Mouse (Mus musculus) MEL (cell line): Measurements from ENCODE around the gene Flrt2.

Source experiments
- CTCF ChIP-seq, 3 experiments: IDR thresholded peaks in 2 of 3; conservative IDR thresholded peaks in 1 of 3; 2 replicates each; pipeline ENCODE4 v1.5.1; 2011 to 2012; ENCODE audit warnings: low read length in 3 of 3, low read depth in 2 of 3, mild to moderate bottlenecking in 2 of 3, improper control_type of control experiment in 1 of 3, inconsistent platforms in 1 of 3, mixed read lengths in 1 of 3, moderate library complexity in 1 of 3; ENCODE audit not compliant: control insufficient read depth in 1 of 3, insufficient read depth in 1 of 3, poor library complexity in 1 of 3, severe bottlenecking in 1 of 3
- E2F4 ChIP-seq: IDR thresholded peaks from 2 replicates; pipeline ENCODE4 v1.6.1; 2011; ENCODE audit warnings: low read depth, low read length, improper control_type of control experiment, borderline replicate concordance
- POLR2A ChIP-seq, 2 experiments: IDR thresholded peaks; 2 replicates each; pipeline ENCODE4 v1.6.1; 2011 to 2012; ENCODE audit warnings: low read length in 2 of 2, mild to moderate bottlenecking in 2 of 2, control low read depth in 1 of 2, improper control_type of control experiment in 1 of 2, low read depth in 1 of 2, moderate library complexity in 1 of 2; ENCODE audit not compliant: control insufficient read depth in 1 of 2, insufficient read depth in 1 of 2, poor library complexity in 1 of 2
- TAL1 ChIP-seq: IDR thresholded peaks from 2 replicates; pipeline ENCODE4 v1.6.1; 2012; ENCODE audit warnings: mild to moderate bottlenecking, inconsistent platforms, low read length, moderate library complexity, mixed read lengths
- TBP ChIP-seq: IDR thresholded peaks from 2 replicates; pipeline ENCODE4 v1.8.0; 2011; ENCODE audit warnings: low read depth, low read length, improper control_type of control experiment
- ZC3H11A ChIP-seq: IDR thresholded peaks from 2 replicates; pipeline ENCODE4 v1.6.1; 2012; ENCODE audit warnings: low read depth, mild to moderate bottlenecking, inconsistent platforms, low read length, improper control_type of control experiment

DNA sequence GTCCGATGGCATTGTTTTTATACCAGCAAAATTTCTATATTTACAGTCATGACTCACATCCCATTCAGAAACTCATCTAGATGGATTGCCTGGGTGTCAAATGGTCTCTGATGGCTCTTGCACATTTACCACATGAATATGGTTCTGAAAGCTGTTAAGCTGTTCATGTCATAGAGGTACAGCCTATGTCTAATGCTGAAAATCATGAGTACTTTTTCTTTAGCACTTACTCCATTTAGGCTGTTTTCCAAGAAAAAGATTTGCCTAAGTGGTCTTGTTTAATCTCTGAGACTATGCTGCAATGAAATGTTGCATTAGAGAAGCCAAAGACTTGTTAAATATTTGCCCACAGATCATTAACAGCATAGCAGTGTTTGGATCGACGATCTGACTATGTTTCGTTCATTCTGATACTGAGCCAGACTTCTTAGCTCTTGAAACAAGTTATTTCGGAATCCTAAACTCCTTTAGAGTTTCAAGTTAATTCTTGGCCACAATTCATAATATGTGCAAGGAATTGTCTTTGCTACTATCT lies 67.3 kb downstream of the Flrt2 start:
- TF ChIP-seq POLR2A (IDR thresholded peaks at IDR 0.05; ENCODE audit: control insufficient read depth in 1 of 2, insufficient read depth in 1 of 2, low read depth in 1 of 2, low read length in 2 of 2, poor library complexity in 1 of 2) (no peak), E2F4 (no peak), CTCF (IDR thresholded peaks at IDR 0.05 in 2 of 3, conservative IDR thresholded peaks at IDR 0.05 in 1 of 3; ENCODE audit: control insufficient read depth in 1 of 3, insufficient read depth in 1 of 3, low read depth in 2 of 3, low read length in 3 of 3, poor library complexity in 1 of 3, severe bottlenecking in 1 of 3) (no peak), TAL1 (no peak), TBP (no peak), ZC3H11A (no peak)
